Mouse (Mus musculus) hindbrain, embryonic 13.5 days (tissue): ENCODE measurements around the gene Hhip. TPM values are rescaled to one million over a fixed set of nuclear protein-coding genes. Genes with fewer than 3 reads are reported as not detected.

Experiments used
- ATAC-seq: fragments of 200-750 bp; cut with Nextera tagmentation; 2 replicates; pipeline ENCODE4 v1.8.0; 2017; ENCODE audit warnings: moderate TSS enrichment; ENCODE audit not compliant: low FRiP score
- H3K27ac ChIP-seq: fragments of 300-500 bp; sonication (generic); 2 replicates; pipeline ENCODE4 v1.5.1; 2015; ENCODE audit warnings: inconsistent platforms, mild to moderate bottlenecking, moderate library complexity
- H3K27me3 ChIP-seq: fragments of 300-500 bp; sonication (generic); 2 replicates; pipeline ENCODE4 v1.6.1; 2015; ENCODE audit warnings: mild to moderate bottlenecking, inconsistent platforms
- H3K36me3 ChIP-seq: fragments of 300-500 bp; sonication (generic); 2 replicates; pipeline ENCODE4 v1.6.1; 2015; ENCODE audit warnings: mild to moderate bottlenecking, inconsistent platforms
- H3K4me1 ChIP-seq: fragments of 300-500 bp; sonication (generic); replicated peaks from 2 replicates; pipeline ENCODE4 v1.6.1; 2015; ENCODE audit warnings: inconsistent platforms
- H3K4me2 ChIP-seq: fragments of 300-500 bp; sonication (generic); 2 replicates; pipeline ENCODE4 v1.6.1; 2015; ENCODE audit warnings: inconsistent platforms, mild to moderate bottlenecking, moderate library complexity
- H3K4me3 ChIP-seq: fragments of 300-500 bp; sonication (generic); 2 replicates; pipeline ENCODE4 v1.5.1; 2015; ENCODE audit warnings: mild to moderate bottlenecking, inconsistent platforms
- H3K9ac ChIP-seq: fragments of 300-500 bp; sonication (generic); 2 replicates; pipeline ENCODE4 v1.6.1; 2015; ENCODE audit warnings: mild to moderate bottlenecking, inconsistent platforms
- H3K9me3 ChIP-seq: fragments of 300-500 bp; sonication (generic); 2 replicates; pipeline ENCODE4 v1.6.1; 2016; ENCODE audit warnings: inconsistent platforms
- WGBS: fragments of 180-500 bp; shearing (Covaris S2); methylation state at CpG from one replicate; pipeline ENCODE4 v1.1.7; 2015; 5-methylcytosine and 5-hydroxymethylcytosine counted together
- polyA plus RNA-seq: library from polyadenylated mRNA; unstranded; fragments of >200 nt; fragmentation: Nextera tagmentation; extraction: Ambion mirVana; gene quantifications from 2 replicates; pipeline ENCODE4 v1.2.1, GENCODE M21; 2015

Gene Hhip
- polyA plus RNA-seq, 1 experiment from 2014 or later, result 1.9 TPM

DNA sequence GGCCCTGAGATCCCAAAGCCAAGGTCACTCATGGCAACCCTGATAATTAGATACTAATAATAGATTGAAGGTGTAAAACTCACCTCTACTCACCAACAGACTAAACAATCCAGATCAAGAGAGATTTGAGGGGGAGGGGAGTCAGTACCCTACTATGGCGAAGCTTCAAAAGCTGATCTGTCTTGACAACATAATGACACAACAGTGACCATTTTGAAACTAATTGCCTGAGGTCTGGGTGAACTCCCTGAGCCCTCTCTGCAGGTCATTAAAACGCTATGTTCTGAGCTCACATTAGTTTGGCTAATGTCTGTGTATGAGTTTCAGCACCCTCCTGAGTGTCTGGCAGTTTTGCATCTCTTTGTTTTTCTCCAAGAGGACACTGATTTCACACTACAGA lies 72.9 kb downstream of the Hhip start:
- ATAC-seq, result no peak
- no peak overlapping the region for H3K4me3 ChIP-seq
- 56% methylated on average over 2 of the region's 2 CpGs for WGBS
- H3K27ac ChIP-seq, result no peak overlapping the region
- no peaks in the 10 kb centered on the region for H3K36me3 ChIP-seq
- H3K27me3 ChIP-seq, result no peaks in the 10 kb centered on the region
- no peak overlapping the region for H3K9ac ChIP-seq
- no peaks in the 10 kb centered on the region for H3K4me1 ChIP-seq
- no peaks in the 10 kb centered on the region for H3K9me3 ChIP-seq
- no peak overlapping the region for H3K4me2 ChIP-seq

DNA sequence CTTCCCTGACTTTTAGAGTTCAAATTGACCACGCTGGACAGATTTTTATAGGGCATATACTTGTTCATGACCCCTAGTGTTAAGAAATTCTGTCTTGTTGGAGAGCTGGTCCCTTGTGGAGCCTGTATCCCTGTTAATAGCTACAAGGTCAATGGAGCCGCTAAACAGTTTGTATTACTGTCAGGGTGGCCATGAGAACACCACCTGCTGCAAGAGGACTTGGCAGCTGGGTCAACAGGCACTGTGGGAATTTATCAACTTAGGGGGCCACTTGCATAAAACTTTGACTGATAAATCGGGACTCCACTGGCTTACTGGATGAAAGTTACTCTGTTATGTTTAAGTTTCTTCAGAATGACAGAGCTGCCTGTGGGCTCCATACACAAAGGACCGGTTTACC lies 75.7 kb downstream of the Hhip start:
- H3K36me3 ChIP-seq, result no peaks in the 10 kb centered on the region
- H3K4me1 ChIP-seq, result no peaks in the 10 kb centered on the region
- ATAC-seq, result no peak
- H3K27me3 ChIP-seq, result no peaks in the 10 kb centered on the region
- no peak overlapping the region for H3K4me2 ChIP-seq
- 67% methylated on average over 4 of the region's 4 CpGs for WGBS
- H3K9ac ChIP-seq, result no peak overlapping the region
- H3K27ac ChIP-seq, result no peak overlapping the region
- no peaks in the 10 kb centered on the region for H3K9me3 ChIP-seq
- H3K4me3 ChIP-seq, result no peak overlapping the region

DNA sequence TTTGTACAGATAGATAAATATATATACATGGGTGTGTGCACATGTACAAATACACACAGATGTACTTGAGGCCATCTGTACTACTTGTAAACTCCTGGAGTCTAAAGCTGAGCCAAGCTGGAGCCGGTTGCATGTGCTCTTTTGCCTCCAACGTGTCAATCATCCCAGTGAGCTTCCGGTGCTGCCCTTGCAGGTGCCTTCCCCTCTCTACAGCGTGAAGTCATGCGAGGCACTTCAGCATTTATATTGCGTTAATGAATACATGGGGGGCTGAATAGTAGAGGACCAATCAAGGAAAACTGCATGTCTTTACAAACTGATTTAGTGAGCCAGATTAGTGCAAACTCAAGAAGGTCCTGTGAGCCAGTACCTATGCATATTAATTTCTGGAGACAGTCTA lies 91.6 kb downstream of the Hhip start:
- H3K4me2 ChIP-seq, result no peak overlapping the region
- H3K4me3 ChIP-seq, result no peak overlapping the region
- no peak for ATAC-seq
- H3K9me3 ChIP-seq, result no peaks in the 10 kb centered on the region
- H3K9ac ChIP-seq, result no peak overlapping the region
- no peak overlapping the region for H3K27ac ChIP-seq
- H3K4me1 ChIP-seq, result no peaks in the 10 kb centered on the region
- no peaks in the 10 kb centered on the region for H3K27me3 ChIP-seq
- WGBS, result 58% methylated on average over 6 of the region's 6 CpGs
- H3K36me3 ChIP-seq, result no peaks in the 10 kb centered on the region

DNA sequence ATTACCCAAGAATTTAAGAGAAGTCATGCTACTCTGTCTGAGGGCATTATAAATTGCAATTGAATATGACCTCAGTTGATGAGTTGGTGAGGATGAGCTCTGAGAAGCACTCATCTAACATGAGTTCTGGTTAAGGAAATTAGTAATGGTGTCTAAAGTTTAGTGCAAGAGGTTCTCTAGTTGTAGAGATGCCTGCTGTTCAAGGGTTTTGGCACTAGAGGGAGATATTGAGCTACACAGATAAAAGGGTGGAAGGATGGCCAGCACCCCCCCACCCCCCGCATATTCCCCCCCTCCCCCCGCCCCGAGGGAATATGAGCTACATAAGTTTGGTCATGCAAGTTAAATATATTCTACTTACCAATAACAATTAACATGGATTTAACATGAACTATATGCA lies 104.9 kb downstream of the Hhip start:
- WGBS, result 19% methylated on average over 3 of the region's 3 CpGs

DNA sequence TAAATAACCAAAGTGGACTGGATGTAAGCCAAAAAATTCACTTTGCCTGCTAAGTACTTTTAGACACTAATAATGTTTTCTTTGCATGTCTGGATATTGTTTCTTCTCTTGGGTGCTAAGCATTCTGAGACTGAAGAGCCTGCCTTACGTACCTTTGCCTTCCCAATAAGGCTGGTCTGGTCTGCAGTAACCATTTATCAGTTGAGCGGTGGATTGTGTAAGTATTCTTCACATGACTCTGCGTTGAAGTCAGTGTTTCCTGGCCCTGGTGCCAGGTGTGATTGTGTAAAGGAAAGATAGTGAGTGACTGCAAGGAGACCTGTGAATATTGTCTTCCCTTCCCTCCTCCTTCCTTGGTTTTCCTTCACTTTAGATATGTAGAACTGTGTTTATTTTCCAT lies 107.4 kb downstream of the Hhip start:
- WGBS, result 90% methylated on average over 3 of the region's 3 CpGs
- H3K4me3 ChIP-seq, result no peak overlapping the region
- no peak overlapping the region for H3K9ac ChIP-seq
- H3K27ac ChIP-seq, result no peak overlapping the region
- H3K36me3 ChIP-seq, result no peaks in the 10 kb centered on the region
- no peaks in the 10 kb centered on the region for H3K27me3 ChIP-seq
- no peak for ATAC-seq
- H3K9me3 ChIP-seq, result no peaks in the 10 kb centered on the region
- H3K4me1 ChIP-seq, result no peaks in the 10 kb centered on the region
- H3K4me2 ChIP-seq, result no peak overlapping the region

More for the DNA sequence above, 104.9 kb downstream of the Hhip start:
- Histone ChIP-seq H3K9ac (no peak overlapping the region), H3K4me1 (no peaks in the 10 kb centered on the region), H3K27me3 (no peaks in the 10 kb centered on the region), H3K4me2 (no peak overlapping the region), H3K27ac (no peak overlapping the region), H3K9me3 (no peaks in the 10 kb centered on the region), H3K4me3 (no peak overlapping the region), H3K36me3 (no peaks in the 10 kb centered on the region)
- ATAC-seq, result no peak

DNA sequence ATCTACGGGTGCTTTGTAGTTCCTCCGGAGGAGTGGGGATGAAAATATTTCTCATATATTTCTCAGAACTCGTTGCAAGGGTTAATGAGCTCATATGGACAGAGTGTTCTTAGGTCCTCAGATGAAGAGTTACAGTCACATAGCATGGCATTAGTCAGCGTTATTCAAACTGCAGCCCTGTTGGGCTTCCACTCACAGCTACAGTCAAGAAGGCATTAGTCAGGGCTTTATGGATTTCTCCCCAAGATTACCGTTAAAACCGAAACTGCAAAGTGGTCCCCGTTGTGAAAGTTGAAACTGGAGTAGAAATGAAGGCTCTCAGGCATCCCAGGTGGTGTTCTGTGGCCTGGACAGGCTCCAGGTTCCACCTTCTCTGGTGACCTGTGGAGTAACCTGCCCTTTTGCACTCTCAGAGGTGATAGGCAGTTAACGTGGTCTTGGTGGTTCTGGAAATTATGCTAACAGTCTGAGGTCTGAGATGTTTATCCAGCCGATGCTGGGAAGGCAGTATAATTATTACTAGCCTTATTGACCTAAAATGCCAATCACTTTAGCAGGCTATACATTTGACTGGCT lies 112.2 kb downstream of the Hhip start:
- Histone ChIP-seq H3K9me3 (no peaks in the 10 kb centered on the region), H3K4me1 (no peaks in the 10 kb centered on the region)
- no peak for ATAC-seq

DNA sequence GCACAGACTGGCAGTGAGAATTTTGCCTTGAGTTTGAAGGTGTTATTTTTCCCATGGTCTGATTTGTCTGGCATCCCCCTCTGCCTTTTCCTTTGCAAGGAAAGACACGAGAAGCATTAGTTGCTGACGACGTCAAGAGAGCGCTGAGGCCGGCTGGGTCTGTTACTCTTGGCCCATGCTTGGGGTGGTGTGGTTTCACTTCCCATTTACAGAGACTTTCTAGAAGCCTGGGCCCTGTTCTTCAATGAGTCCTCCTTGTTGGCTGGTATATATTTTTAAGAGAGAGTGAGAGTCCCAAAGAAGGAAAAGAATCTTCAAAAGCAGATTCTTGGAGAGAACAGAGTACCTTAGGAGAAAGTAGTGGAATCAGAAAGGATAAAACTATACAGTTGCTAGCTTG lies 116.7 kb downstream of the Hhip start:
- Histone ChIP-seq H3K27me3 (no peaks in the 10 kb centered on the region), H3K4me2 (no peak overlapping the region), H3K9ac (no peak overlapping the region), H3K9me3 (no peaks in the 10 kb centered on the region), H3K4me1 (no peaks in the 10 kb centered on the region), H3K4me3 (no peak overlapping the region), H3K27ac (no peak overlapping the region), H3K36me3 (no peaks in the 10 kb centered on the region)
- 95% methylated on average over 5 of the region's 5 CpGs for WGBS
- ATAC-seq, result no peak

More for the DNA sequence above, 112.2 kb downstream of the Hhip start:
- no peak overlapping the region for H3K27ac ChIP-seq
- WGBS, result 85% methylated on average over 9 of the region's 9 CpGs
- H3K9ac ChIP-seq, result no peak overlapping the region
- H3K27me3 ChIP-seq, result no peaks in the 10 kb centered on the region
- no peak overlapping the region for H3K4me3 ChIP-seq
- no peak overlapping the region for H3K4me2 ChIP-seq
- H3K36me3 ChIP-seq, result no peaks in the 10 kb centered on the region

DNA sequence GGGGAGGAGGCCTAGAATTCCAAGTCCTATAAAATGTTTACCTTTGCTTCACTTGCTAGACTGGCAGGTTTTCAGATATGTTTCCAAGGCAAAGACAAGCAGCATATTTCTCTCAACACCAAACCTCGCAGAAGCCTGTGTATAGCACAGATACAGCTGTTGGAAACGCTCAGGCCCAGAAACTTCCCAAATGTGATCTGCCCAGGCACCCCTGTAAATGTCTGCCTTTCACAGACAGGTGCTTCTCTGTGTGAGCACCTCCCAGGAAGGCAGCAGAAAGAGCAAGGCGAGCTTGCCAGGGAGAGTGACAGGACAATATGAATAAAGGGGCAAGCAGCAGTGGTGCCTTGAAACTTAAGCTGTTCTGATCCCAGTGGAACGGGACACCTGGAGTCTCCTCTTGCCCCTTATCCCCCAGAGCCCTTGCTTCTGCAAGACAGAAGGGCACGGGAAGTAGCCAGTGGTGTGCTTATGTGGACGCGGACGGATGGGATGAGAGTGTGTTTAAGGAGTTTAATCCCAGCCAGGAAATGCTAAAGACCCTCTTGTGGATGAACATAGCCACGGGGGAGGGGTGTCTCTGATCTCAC lies 120.9 kb downstream of the Hhip start:
- no peaks in the 10 kb centered on the region for H3K4me1 ChIP-seq
- no peak overlapping the region for H3K27ac ChIP-seq
- H3K9ac ChIP-seq, result no peak overlapping the region
- no peaks in the 10 kb centered on the region for H3K27me3 ChIP-seq
- ATAC-seq, result no peak
- H3K36me3 ChIP-seq, result no peaks in the 10 kb centered on the region
- no peak overlapping the region for H3K4me3 ChIP-seq
- WGBS, result 67% methylated on average over 9 of the region's 9 CpGs
- H3K4me2 ChIP-seq, result no peak overlapping the region
- no peaks in the 10 kb centered on the region for H3K9me3 ChIP-seq

DNA sequence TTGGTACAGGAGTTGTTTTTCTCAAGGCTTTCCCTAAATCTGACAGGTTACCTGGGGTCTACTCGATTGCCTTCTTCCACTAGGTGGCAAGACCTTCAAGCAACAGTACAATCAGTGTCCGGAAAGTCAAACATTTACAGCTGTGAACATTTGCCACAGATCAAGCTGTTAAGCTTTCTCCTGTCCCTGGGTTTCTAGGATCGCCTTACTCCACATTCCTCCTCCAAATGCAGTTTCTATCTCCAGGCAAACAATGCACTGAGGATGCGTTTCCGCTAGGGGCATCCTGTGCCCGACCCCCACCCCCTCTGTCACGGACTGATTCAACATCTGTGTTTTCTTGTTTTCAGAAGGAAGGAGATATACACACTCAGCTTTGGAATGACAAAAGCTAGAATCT lies 122.0 kb downstream of the Hhip start:
- H3K4me1 ChIP-seq, result no peaks in the 10 kb centered on the region
- H3K9me3 ChIP-seq, result no peaks in the 10 kb centered on the region
- H3K27me3 ChIP-seq, result no peaks in the 10 kb centered on the region
- WGBS, result 53% methylated on average over 7 of the region's 7 CpGs
- no peak overlapping the region for H3K4me3 ChIP-seq
- H3K27ac ChIP-seq, result no peak overlapping the region
- H3K36me3 ChIP-seq, result no peaks in the 10 kb centered on the region
- H3K4me2 ChIP-seq, result no peak overlapping the region
- H3K9ac ChIP-seq, result no peak overlapping the region
- ATAC-seq, result no peak

DNA sequence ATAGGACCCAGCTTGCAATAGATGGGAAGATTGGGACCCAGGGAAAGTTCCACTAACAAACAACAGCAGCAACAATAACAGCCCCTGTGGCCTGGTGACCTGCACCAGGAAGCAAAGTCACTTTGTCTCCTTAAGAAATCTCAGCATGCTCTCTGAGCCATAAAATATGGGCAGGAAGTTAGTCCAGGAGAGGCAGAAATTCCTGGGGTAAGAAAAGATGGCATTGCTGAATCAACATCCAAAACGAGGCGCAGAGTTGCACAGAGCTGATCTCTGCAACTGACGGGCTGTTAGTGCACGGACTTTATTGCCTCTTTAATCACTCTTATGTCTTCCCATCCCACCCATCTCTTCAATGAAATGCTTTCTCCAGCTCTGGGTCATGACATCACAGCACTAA lies 128.6 kb downstream of the Hhip start:
- Histone ChIP-seq H3K9ac (no peak overlapping the region), H3K27me3 (no peaks in the 10 kb centered on the region), H3K4me1 (no peaks in the 10 kb centered on the region), H3K36me3 (no peaks in the 10 kb centered on the region), H3K9me3 (no peaks in the 10 kb centered on the region), H3K27ac (no peak overlapping the region), H3K4me3 (no peak overlapping the region), H3K4me2 (no peak overlapping the region)
- ATAC-seq, result no peak
- 72% methylated on average over 4 of the region's 4 CpGs for WGBS

DNA sequence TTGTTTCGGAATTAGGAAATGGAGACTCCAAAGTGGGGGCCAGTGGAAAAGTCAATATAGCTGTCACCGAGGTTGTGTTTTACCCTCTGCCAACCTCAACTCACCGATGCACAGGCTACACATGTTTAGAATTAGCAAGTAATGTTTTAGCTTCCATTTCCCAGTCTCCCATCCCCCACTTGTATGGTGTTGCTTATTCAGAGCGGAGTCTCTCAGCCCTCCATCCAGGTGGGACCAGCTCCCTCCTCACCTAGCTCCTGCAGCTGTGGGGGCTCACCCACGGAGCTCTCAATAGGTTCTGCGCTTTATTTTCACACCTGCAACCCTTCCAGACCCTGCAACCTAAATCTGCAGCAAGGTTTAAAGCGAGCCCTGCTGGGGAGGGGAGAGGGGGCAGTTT lies 140.6 kb downstream of the Hhip start:
- ATAC-seq, result no peak
- no peaks in the 10 kb centered on the region for H3K36me3 ChIP-seq
- H3K4me3 ChIP-seq, result no peak overlapping the region
- H3K4me1 ChIP-seq, result no peaks in the 10 kb centered on the region
- no peaks in the 10 kb centered on the region for H3K27me3 ChIP-seq
- H3K4me2 ChIP-seq, result no peak overlapping the region
- 66% methylated on average over 7 of the region's 7 CpGs for WGBS
- H3K9ac ChIP-seq, result no peak overlapping the region
- no peaks in the 10 kb centered on the region for H3K9me3 ChIP-seq
- H3K27ac ChIP-seq, result no peak overlapping the region
